8 mouse cellular contexts compared by ENCODE assay signal in genomic region chr11:69072234-69072633, GRCm38 (mm10). TPM values are rescaled to one million over a fixed set of nuclear protein-coding genes. Genes with fewer than 3 reads are reported as not detected.
A peak's percentile ranks its signal among the peaks of the same experiment; 100 is the strongest.
DNase-seq lines count a peak whose midpoint lies in the region; ATAC-seq and TF ChIP-seq lines count a peak whose summit lies in the region.

No protein-coding gene starts in this region.

- no peaks in the 10 kb centered on the region for H3K9me3 ChIP-seq in heart, postnatal 0 days (replicated peaks; ENCODE audit: control insufficient read depth, low read length)
- no peaks in the 10 kb centered on the region for H3K9me3 ChIP-seq in embryonic facial prominence, embryonic 13.5 days
- no peaks in the 10 kb centered on the region for H3K9me3 ChIP-seq in hindbrain, embryonic 15.5 days
- no peaks in the 10 kb centered on the region for H3K9me3 ChIP-seq in midbrain, embryonic 14.5 days (ENCODE audit: control insufficient read depth, low read length)

- no peaks in the 10 kb centered on the region for H3K27me3 ChIP-seq in heart, postnatal 0 days (ENCODE audit: control insufficient read depth, insufficient read depth, low read length)
- no peaks in the 10 kb centered on the region for H3K27me3 ChIP-seq in embryonic facial prominence, embryonic 13.5 days
- no peaks in the 10 kb centered on the region for H3K27me3 ChIP-seq in hindbrain, embryonic 15.5 days
- no peaks in the 10 kb centered on the region for H3K27me3 ChIP-seq in midbrain, embryonic 14.5 days (ENCODE audit: control insufficient read depth, insufficient read depth, low read length)

- TF ChIP-seq EP300 in heart, postnatal 0 days (IDR thresholded peaks at IDR 0.05; ENCODE audit: low read depth) = no peak

- H3K36me3 ChIP-seq in heart, postnatal 0 days (replicated peaks; ENCODE audit: control insufficient read depth, insufficient read depth, low read length) = no peaks in the 10 kb centered on the region
- H3K36me3 ChIP-seq in embryonic facial prominence, embryonic 13.5 days = no peaks in the 10 kb centered on the region
- H3K36me3 ChIP-seq in hindbrain, embryonic 15.5 days = no peaks in the 10 kb centered on the region
- H3K36me3 ChIP-seq in midbrain, embryonic 14.5 days (ENCODE audit: control insufficient read depth, insufficient read depth, low read length) = no peaks in the 10 kb centered on the region

- peak overlapping the region; percentile 68; the same call in 1 of the 2 replicates for H3K9ac ChIP-seq in heart, postnatal 0 days (replicated peaks; ENCODE audit: low read depth, low read length)
- H3K9ac ChIP-seq in embryonic facial prominence, embryonic 13.5 days = peak overlapping the region; percentile 62; the same call in 1 of the 2 replicates
- no peak overlapping the region for H3K9ac ChIP-seq in hindbrain, embryonic 15.5 days
- peak overlapping the region; percentile 74 for H3K9ac ChIP-seq in midbrain, embryonic 14.5 days (replicated peaks; ENCODE audit: low read length)

- no peak for ATAC-seq in heart, postnatal 0 days (ENCODE audit: insufficient read depth, low read depth)
- no peak for ATAC-seq in embryonic facial prominence, embryonic 13.5 days (ENCODE audit: insufficient number of reproducible peaks, insufficient read depth, low FRiP score, low TSS enrichment, low read depth)
- no peak for ATAC-seq in hindbrain, embryonic 15.5 days (ENCODE audit: low FRiP score, low read depth)
- no peak for ATAC-seq in midbrain, embryonic 14.5 days (ENCODE audit: low FRiP score, low TSS enrichment)
- no peak for ATAC-seq in CD4-positive, CD25-positive, alpha-beta regulatory T cell, adult 4 months

- DNase-seq in heart, postnatal 0 days (ENCODE audit: low spot score) = no peak
- no peak for DNase-seq in heart, adult 8-10 months (ENCODE audit: low spot score)
- no peak for DNase-seq in midbrain, embryonic 14.5 days
- DNase-seq in cerebellum, postnatal 4 days (ENCODE audit: low spot score in 2 of 2) = no peak
- no peak for DNase-seq in ovary, adult 18-20 months (ENCODE audit: low spot score)

- 87% methylated on average over 11 of the region's 11 CpGs for WGBS in heart, postnatal 0 days
- 87% methylated on average over 11 of the region's 11 CpGs for WGBS in embryonic facial prominence, embryonic 13.5 days
- 85% methylated on average over 11 of the region's 11 CpGs for WGBS in hindbrain, embryonic 15.5 days
- 80% methylated on average over 11 of the region's 11 CpGs for WGBS in midbrain, embryonic 14.5 days

- H3K4me3 ChIP-seq in heart, postnatal 0 days (ENCODE audit: low read depth, low read length) = no peak overlapping the region
- peak overlapping the region; percentile 29 for H3K4me3 ChIP-seq in embryonic facial prominence, embryonic 13.5 days
- peak overlapping the region; percentile 35 for H3K4me3 ChIP-seq in hindbrain, embryonic 15.5 days
- peak overlapping the region; percentile 32 for H3K4me3 ChIP-seq in midbrain, embryonic 14.5 days (replicated peaks; ENCODE audit: low read depth, low read length)

- peaks cover 20% of the 10 kb centered on the region for H3K4me1 ChIP-seq in heart, postnatal 0 days (ENCODE audit: control insufficient read depth, insufficient read depth)
- peaks cover 33% of the 10 kb centered on the region for H3K4me1 ChIP-seq in embryonic facial prominence, embryonic 13.5 days
- H3K4me1 ChIP-seq in hindbrain, embryonic 15.5 days (replicated peaks) = peaks cover 34% of the 10 kb centered on the region
- peaks cover 20% of the 10 kb centered on the region for H3K4me1 ChIP-seq in midbrain, embryonic 14.5 days (ENCODE audit: control insufficient read depth, insufficient read depth, low read length)

- peak overlapping the region; percentile 93; the same call in 1 of the 2 replicates for H3K27ac ChIP-seq in heart, postnatal 0 days (ENCODE audit: low read depth)
- H3K27ac ChIP-seq in embryonic facial prominence, embryonic 13.5 days = peak overlapping the region; percentile 90
- peak overlapping the region; percentile 94 for H3K27ac ChIP-seq in hindbrain, embryonic 15.5 days (replicated peaks)
- peak overlapping the region; percentile 95 for H3K27ac ChIP-seq in midbrain, embryonic 14.5 days (replicated peaks; ENCODE audit: low read depth, low read length)

- TF ChIP-seq CTCF in heart, postnatal 0 days (IDR thresholded peaks at IDR 0.05; ENCODE audit: low read depth) = no peak

- peak overlapping the region; percentile 58 for H3K4me2 ChIP-seq in heart, postnatal 0 days (ENCODE audit: low read depth, low read length)
- peak overlapping the region; percentile 81 for H3K4me2 ChIP-seq in embryonic facial prominence, embryonic 13.5 days
- H3K4me2 ChIP-seq in hindbrain, embryonic 15.5 days = peak overlapping the region; percentile 85
- peak overlapping the region; percentile 72 for H3K4me2 ChIP-seq in midbrain, embryonic 14.5 days (ENCODE audit: low read length)

RNA-seq across cellular contexts. Expression of gene Tmem107, which starts 1.6 kb away (rescaled TPM):
- 10.9 and 25.5 TPM in 2 replicates for total RNA-seq in heart, postnatal 0 days (2014; rRNA removed; ENCODE audit: low replicate concordance)
- polyA plus RNA-seq in heart, postnatal 0 days (2015; fragmentation: Nextera tagmentation; extraction: Ambion mirVana) = 18.3 and 24.3 TPM in 2 replicates
- total RNA-seq in heart, adult 8-10 months (2022) = 1 to 10 TPM; 6.3 to 8.4 (median 7.5) TPM
- 47.2 and 48.2 TPM in 2 replicates for polyA plus RNA-seq in embryonic facial prominence, embryonic 13.5 days (2015; fragmentation: Nextera tagmentation; extraction: Ambion mirVana)
- 36.6 and 41.7 TPM in 2 replicates for polyA plus RNA-seq in hindbrain, embryonic 15.5 days (2015; fragmentation: Nextera tagmentation; extraction: Ambion mirVana)
- 28.0 and 36.5 TPM in 2 replicates for polyA plus RNA-seq in midbrain, embryonic 14.5 days (2014; fragmentation: Nextera tagmentation; extraction: Ambion mirVana)
- 1 to 10 TPM; 2.4 to 4.2 TPM for polyA plus RNA-seq in CD4-positive, CD25-positive, alpha-beta regulatory T cell, adult 4 months (2017; shearing (Covaris generic))

RNA-seq across cellular contexts. Expression of gene Borcs6, which starts 12.7 kb away (rescaled TPM):
- total RNA-seq in heart, postnatal 0 days (2014; rRNA removed; ENCODE audit: low replicate concordance) = 21.3 and 24.1 TPM in 2 replicates
- 12.1 and 13.0 TPM in 2 replicates for polyA plus RNA-seq in heart, postnatal 0 days (2015; fragmentation: Nextera tagmentation; extraction: Ambion mirVana)
- 10 to 100 TPM; 16.1 to 18.7 (median 17.1) TPM for total RNA-seq in heart, adult 8-10 months (2022)
- 8.9 and 10.3 TPM in 2 replicates for polyA plus RNA-seq in embryonic facial prominence, embryonic 13.5 days (2015; fragmentation: Nextera tagmentation; extraction: Ambion mirVana)
- polyA plus RNA-seq in hindbrain, embryonic 15.5 days (2015; fragmentation: Nextera tagmentation; extraction: Ambion mirVana) = 22.1 and 23.1 TPM in 2 replicates
- 17.3 and 20.1 TPM in 2 replicates for polyA plus RNA-seq in midbrain, embryonic 14.5 days (2014; fragmentation: Nextera tagmentation; extraction: Ambion mirVana)
- 1 to 10 TPM; 1.0 to 1.4 TPM for polyA plus RNA-seq in CD4-positive, CD25-positive, alpha-beta regulatory T cell, adult 4 months (2017; shearing (Covaris generic))

RNA-seq across cellular contexts. Expression of gene Vamp2, which starts 16.1 kb away (rescaled TPM):
- 25.2 and 27.9 TPM in 2 replicates for total RNA-seq in heart, postnatal 0 days (2014; rRNA removed; ENCODE audit: low replicate concordance)
- polyA plus RNA-seq in heart, postnatal 0 days (2015; fragmentation: Nextera tagmentation; extraction: Ambion mirVana) = 59.2 and 62.1 TPM in 2 replicates
- total RNA-seq in heart, adult 8-10 months (2022) = 10 to 100 TPM; 57.1 to 72.2 (median 68.6) TPM
- polyA plus RNA-seq in embryonic facial prominence, embryonic 13.5 days (2015; fragmentation: Nextera tagmentation; extraction: Ambion mirVana) = 91.5 and 101 TPM in 2 replicates
- 317 and 437 TPM in 2 replicates for polyA plus RNA-seq in hindbrain, embryonic 15.5 days (2015; fragmentation: Nextera tagmentation; extraction: Ambion mirVana)
- 258 and 260 TPM in 2 replicates for polyA plus RNA-seq in midbrain, embryonic 14.5 days (2014; fragmentation: Nextera tagmentation; extraction: Ambion mirVana)
- 10 to 100 TPM; 26.0 to 35.9 TPM for polyA plus RNA-seq in CD4-positive, CD25-positive, alpha-beta regulatory T cell, adult 4 months (2017; shearing (Covaris generic))

RNA-seq across cellular contexts. Expression of gene Per1, which starts 22.8 kb away (rescaled TPM):
- 76.8 and 93.5 TPM in 2 replicates for total RNA-seq in heart, postnatal 0 days (2014; rRNA removed; ENCODE audit: low replicate concordance)
- polyA plus RNA-seq in heart, postnatal 0 days (2015; fragmentation: Nextera tagmentation; extraction: Ambion mirVana) = 8.1 and 9.7 TPM in 2 replicates
- total RNA-seq in heart, adult 8-10 months (2022) = 10 to 100 TPM; 33.3 to 81.2 (median 48.5) TPM
- 11.1 and 11.5 TPM in 2 replicates for polyA plus RNA-seq in embryonic facial prominence, embryonic 13.5 days (2015; fragmentation: Nextera tagmentation; extraction: Ambion mirVana)
- polyA plus RNA-seq in hindbrain, embryonic 15.5 days (2015; fragmentation: Nextera tagmentation; extraction: Ambion mirVana) = 10.0 and 10.1 TPM in 2 replicates
- 9.3 and 13.1 TPM in 2 replicates for polyA plus RNA-seq in midbrain, embryonic 14.5 days (2014; fragmentation: Nextera tagmentation; extraction: Ambion mirVana)
- 1 to 10 TPM; 4.5 to 6.6 TPM for polyA plus RNA-seq in CD4-positive, CD25-positive, alpha-beta regulatory T cell, adult 4 months (2017; shearing (Covaris generic))

RNA-seq across cellular contexts. Expression of gene Aurkb, which starts 26.8 kb away (rescaled TPM):
- 21.4 and 54.6 TPM in 2 replicates for total RNA-seq in heart, postnatal 0 days (2014; rRNA removed; ENCODE audit: low replicate concordance)
- polyA plus RNA-seq in heart, postnatal 0 days (2015; fragmentation: Nextera tagmentation; extraction: Ambion mirVana) = 19.5 and 19.9 TPM in 2 replicates
- total RNA-seq in heart, adult 8-10 months (2022) = under 1 TPM in 2 of 4 experiments, not detected in 2; 0.33 to 0.75 TPM
- polyA plus RNA-seq in embryonic facial prominence, embryonic 13.5 days (2015; fragmentation: Nextera tagmentation; extraction: Ambion mirVana) = 152 and 153 TPM in 2 replicates
- polyA plus RNA-seq in hindbrain, embryonic 15.5 days (2015; fragmentation: Nextera tagmentation; extraction: Ambion mirVana) = 28.6 and 36.1 TPM in 2 replicates
- 14.6 and 29.6 TPM in 2 replicates for polyA plus RNA-seq in midbrain, embryonic 14.5 days (2014; fragmentation: Nextera tagmentation; extraction: Ambion mirVana)
- 10 to 100 TPM in 1 of 2 experiments, 1 to 10 TPM in 1; 9.0 to 17.8 TPM for polyA plus RNA-seq in CD4-positive, CD25-positive, alpha-beta regulatory T cell, adult 4 months (2017; shearing (Covaris generic))
